Mouse (Mus musculus): ENCODE data around the gene Phlpp2. TPM values are rescaled to one million over a fixed set of nuclear protein-coding genes. Genes with fewer than 3 reads are reported as not detected.
A peak's percentile ranks its signal among the peaks of the same experiment; 100 is the strongest.

Gene Phlpp2
- polyA plus RNA-seq, 1 experiment: 8.8 TPM

DNA sequence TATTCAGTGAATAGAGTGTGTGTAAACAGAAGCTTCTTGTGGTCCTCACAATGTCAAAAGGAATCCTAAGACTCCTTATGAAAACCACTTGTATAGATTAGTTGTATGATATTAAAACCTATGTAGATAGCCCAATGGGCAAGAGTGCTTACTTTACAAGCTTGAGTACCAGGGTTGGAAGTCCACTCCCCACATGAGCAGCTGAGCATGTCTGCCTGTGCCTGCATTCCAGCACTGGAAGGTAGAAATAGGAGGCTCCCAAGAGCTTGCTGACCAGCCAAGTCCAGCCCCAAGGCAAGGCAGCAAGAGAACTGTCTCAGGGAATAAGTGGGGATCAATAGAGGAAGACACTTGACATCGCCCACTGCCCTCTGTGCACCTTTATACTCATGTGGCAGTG, 26.3 kb downstream of the Phlpp2 start:
- TF ChIP-seq CTCF (IDR thresholded peaks at IDR 0.05; ENCODE audit: borderline replicate concordance, insufficient read depth, low read length) (no peak), POLR2A (IDR thresholded peaks at IDR 0.05; ENCODE audit: low read depth, low read length) (no peak)
- H3K4me3 ChIP-seq (ENCODE audit: insufficient read depth, low read length): no peak overlapping the region
- no peak overlapping the region for H3K27ac ChIP-seq (ENCODE audit: insufficient read depth, low read length)
- H3K4me1 ChIP-seq (ENCODE audit: control insufficient read depth, insufficient read depth, low read length): no peaks in the 10 kb centered on the region

DNA sequence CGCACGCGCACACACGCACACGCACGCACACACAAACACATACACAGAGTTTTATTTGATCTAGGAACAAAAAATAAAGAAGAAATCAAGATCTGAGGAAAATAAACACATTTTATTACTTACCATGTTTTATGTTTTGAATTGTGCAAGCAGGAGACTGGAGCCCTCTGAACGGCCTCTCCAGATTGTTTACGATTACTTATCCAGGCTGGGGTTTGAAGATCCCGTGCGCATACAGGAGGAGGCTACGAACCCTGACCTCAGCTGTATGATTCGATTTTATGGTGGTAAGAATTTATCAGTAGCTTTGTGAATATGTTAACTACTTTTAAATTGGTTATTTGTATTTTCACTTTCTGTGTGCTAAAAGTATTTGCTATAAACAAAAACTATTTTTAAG, 27.0 kb downstream of the Phlpp2 start:
- Histone ChIP-seq H3K4me3 (ENCODE audit: insufficient read depth, low read length) (no peak overlapping the region), H3K27ac (ENCODE audit: insufficient read depth, low read length) (no peak overlapping the region), H3K4me1 (ENCODE audit: control insufficient read depth, insufficient read depth, low read length) (no peaks in the 10 kb centered on the region)
- no peak for TF ChIP-seq CTCF (IDR thresholded peaks at IDR 0.05; ENCODE audit: borderline replicate concordance, insufficient read depth, low read length)

DNA sequence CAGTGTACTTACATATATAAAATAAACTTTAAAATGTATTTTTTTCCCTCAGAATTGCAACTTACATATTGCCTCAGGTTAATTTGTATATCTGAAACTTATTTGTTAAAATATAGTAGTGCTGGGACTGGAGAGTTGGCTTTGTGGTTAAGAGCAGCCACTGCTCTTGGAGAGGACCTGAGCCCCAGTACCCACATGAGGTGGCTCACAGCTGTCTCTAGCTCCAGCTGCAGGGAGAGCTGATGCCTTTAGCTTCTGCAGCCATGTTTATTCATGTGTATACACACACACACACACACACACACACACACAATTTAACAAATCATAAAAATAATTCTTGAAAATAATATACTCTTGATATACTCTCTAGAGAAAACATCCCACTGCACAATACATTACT, 34.0 kb downstream of the Phlpp2 start:
- Histone ChIP-seq H3K4me1 (ENCODE audit: control insufficient read depth, insufficient read depth, low read length) (no peaks in the 10 kb centered on the region), H3K27ac (ENCODE audit: insufficient read depth, low read length) (no peak overlapping the region), H3K4me3 (ENCODE audit: insufficient read depth, low read length) (no peak overlapping the region)
- TF ChIP-seq POLR2A (IDR thresholded peaks at IDR 0.05; ENCODE audit: low read depth, low read length) (no peak), CTCF (IDR thresholded peaks at IDR 0.05; ENCODE audit: borderline replicate concordance, insufficient read depth, low read length) (no peak)

DNA sequence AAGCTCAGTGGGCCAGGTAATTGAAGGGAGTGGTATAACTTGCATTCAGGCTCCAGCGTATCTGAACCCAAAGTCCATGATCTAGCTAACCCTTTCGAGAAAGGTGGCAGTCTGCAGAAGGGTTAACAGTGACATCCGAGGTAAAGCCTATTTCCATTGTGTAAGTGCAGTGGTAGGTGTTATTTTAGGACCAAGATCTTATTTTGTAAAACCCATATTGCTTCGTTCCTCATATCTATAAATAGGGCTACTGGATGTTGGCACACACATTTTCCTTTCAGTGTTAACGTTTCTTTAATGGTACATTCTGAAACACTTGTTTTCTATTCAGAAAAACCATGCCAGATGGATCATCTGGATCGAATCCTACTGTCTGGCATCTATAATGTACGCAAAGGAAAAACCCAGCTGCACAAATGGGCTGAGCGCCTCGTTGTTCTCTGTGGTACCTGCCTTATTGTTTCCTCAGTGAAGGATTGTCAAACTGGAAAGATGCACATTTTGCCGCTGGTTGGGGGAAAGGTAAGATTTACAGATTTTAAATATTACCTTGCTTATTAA, 35.6 kb downstream of the Phlpp2 start:
- H3K27ac ChIP-seq (ENCODE audit: insufficient read depth, low read length): no peak overlapping the region
- TF ChIP-seq CTCF (IDR thresholded peaks at IDR 0.05; ENCODE audit: borderline replicate concordance, insufficient read depth, low read length) (no peak), POLR2A (IDR thresholded peaks at IDR 0.05; ENCODE audit: low read depth, low read length) (no peak)
- H3K4me1 ChIP-seq (ENCODE audit: control insufficient read depth, insufficient read depth, low read length): no peaks in the 10 kb centered on the region
- H3K4me3 ChIP-seq (ENCODE audit: insufficient read depth, low read length): no peak overlapping the region

DNA sequence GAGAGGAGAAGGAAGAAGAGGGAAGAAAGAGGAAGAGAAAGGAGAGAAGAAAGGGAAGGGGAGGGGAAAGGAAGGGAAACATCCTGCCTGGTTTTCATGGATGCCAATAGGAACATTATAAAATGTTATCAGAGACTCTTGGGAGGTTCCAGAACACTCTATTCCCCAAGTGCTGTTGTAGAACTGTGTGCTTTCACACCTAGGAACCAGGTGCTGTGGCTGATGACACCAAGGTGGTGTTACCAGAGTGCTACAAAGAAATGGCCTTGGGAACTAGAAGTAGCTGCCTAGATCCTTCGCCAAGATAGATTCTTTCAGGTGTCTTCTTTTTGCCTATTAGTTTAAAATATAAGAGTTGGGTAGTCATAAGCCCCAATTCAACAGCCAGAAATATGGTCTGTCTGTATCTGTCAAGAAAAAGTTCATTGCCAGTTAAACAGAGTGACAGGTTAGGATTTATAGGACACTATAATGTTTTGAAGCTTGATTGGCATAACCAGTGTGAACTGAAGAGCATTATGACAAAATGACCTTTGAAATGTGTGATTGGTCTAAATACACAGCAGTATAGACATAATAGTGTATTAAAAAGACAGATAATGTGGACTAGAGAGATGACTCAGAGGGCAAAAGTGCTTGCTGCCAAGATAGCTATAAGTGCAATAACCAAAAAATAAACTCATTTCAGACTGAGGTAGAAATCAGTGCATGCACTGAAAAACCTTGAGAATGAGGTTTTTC, 36.8 kb downstream of the Phlpp2 start:
- H3K4me1 ChIP-seq (ENCODE audit: control insufficient read depth, insufficient read depth, low read length): no peaks in the 10 kb centered on the region
- TF ChIP-seq CTCF (IDR thresholded peaks at IDR 0.05; ENCODE audit: borderline replicate concordance, insufficient read depth, low read length): no peak
- no peak for TF ChIP-seq POLR2A (IDR thresholded peaks at IDR 0.05; ENCODE audit: low read depth, low read length)
- no peak overlapping the region for H3K27ac ChIP-seq (ENCODE audit: insufficient read depth, low read length)
- no peak overlapping the region for H3K4me3 ChIP-seq (ENCODE audit: insufficient read depth, low read length)

DNA sequence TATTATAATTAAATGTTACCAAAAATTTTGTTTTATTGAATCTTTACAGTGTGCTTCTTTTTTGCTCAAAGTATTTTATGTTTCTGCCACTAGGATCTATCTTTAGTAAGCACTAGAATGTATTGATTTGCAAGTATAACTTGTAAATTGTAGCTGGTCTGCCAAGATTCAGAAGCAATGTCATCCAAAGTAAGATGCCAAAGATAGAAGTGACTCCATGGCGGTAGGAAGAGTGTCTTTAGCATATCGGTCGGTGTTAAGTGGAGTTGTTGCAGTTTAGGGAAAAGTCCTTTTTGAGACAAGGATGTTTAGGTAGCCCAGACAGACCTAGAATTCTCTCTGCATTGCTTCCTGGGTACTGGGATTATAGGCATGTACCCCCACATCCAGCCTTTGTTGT, 38.6 kb downstream of the Phlpp2 start:
- no peaks in the 10 kb centered on the region for H3K4me1 ChIP-seq (ENCODE audit: control insufficient read depth, insufficient read depth, low read length)
- H3K4me3 ChIP-seq (ENCODE audit: insufficient read depth, low read length): no peak overlapping the region
- H3K27ac ChIP-seq (ENCODE audit: insufficient read depth, low read length): no peak overlapping the region
- TF ChIP-seq POLR2A (IDR thresholded peaks at IDR 0.05; ENCODE audit: low read depth, low read length) (no peak), CTCF (IDR thresholded peaks at IDR 0.05; ENCODE audit: borderline replicate concordance, insufficient read depth, low read length) (no peak)

DNA sequence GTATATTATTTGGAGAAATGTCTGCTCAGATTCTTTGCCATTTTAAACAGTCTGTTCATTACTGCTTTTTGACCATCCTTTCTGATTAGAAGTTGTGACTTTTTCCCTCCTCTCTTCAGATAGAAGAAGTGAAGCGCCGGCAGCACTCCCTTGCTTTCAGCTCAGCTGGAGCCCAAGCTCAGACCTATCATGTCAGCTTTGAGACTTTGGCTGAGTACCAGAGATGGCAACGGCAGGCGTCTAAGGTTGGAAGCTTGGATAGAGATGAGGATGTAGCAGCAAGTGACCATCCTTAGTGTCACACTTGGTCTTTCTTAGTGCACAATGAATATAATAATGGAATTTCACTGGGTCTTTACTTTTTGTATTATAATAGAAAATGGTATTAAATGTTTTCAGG, 39.0 kb downstream of the Phlpp2 start:
- Histone ChIP-seq H3K4me3 (ENCODE audit: insufficient read depth, low read length) (no peak overlapping the region), H3K27ac (ENCODE audit: insufficient read depth, low read length) (no peak overlapping the region), H3K4me1 (ENCODE audit: control insufficient read depth, insufficient read depth, low read length) (no peaks in the 10 kb centered on the region)
- TF ChIP-seq POLR2A (IDR thresholded peaks at IDR 0.05; ENCODE audit: low read depth, low read length) (no peak), CTCF (IDR thresholded peaks at IDR 0.05; ENCODE audit: borderline replicate concordance, insufficient read depth, low read length) (no peak)

DNA sequence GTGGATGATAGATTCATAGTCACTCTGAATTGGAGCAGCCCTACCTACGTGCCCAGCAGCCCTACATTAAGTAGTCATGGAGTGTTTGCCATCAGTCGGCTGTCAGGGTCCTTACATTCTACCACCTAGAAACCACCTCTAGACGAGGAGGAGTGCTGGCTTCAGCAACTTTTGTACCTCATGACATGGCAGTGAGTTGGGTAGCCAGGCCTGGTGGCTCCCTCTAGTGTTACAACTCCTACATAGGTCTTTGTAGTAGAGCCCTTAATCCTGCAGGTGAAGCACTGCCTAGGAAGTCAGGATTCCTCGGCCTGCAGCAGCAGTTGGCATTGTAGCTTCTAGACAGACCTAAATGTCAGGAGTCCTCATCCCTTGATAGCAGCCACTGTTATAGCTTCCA, 48.9 kb downstream of the Phlpp2 start:
- TF ChIP-seq POLR2A (IDR thresholded peaks at IDR 0.05; ENCODE audit: low read depth, low read length): no peak
- peak; percentile 28; the same call in 1 of the 2 replicates for TF ChIP-seq CTCF (IDR thresholded peaks at IDR 0.05; ENCODE audit: borderline replicate concordance, insufficient read depth, low read length)

DNA sequence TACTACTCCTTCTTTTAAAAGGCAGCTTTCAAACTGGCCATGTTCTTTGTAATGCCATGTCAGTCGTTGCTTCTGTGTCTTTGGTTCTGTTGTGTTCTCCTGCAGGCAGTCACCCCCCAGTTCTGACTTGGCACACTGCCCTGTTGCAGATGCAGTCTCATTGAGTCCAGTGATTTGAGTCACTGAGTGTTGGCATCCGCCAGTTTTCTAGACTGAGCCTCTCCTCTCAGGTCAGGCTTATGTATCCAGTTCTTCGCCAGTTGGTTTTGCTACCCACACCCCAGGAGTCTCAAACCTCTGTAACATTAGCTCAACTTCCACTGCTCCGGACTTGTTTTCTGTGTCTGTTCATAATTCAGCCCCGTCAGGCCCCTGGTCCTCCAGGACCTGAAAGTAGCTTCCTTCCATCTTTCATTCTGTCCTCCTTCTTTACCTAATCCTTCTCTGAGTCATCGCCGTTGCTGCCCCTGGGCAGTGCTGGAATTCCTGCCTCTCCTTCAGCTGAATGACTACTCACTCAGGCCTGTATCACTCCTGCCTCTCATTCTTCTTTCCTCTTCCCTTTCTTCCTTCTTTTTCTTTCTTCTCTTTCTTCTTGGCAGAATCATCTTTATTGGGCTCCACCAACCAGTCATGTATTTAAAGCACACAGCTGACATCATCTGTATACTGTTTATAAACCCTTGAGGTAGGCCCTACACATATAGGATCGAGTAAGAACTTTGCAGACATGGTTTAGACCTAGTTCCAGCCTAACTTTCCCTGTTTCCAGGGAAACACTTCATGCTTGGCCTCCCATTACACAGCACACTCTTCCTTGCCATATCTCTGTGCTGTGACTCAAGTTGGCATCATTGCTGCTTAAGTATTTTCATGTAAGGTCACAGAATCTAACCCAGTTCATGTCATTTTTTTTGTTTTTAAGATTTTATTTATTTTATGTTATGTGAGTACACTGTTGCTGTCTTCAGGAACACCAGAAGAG, 52.4 kb downstream of the Phlpp2 start:
- no peak for TF ChIP-seq POLR2A (IDR thresholded peaks at IDR 0.05; ENCODE audit: low read depth, low read length)
- no peak for TF ChIP-seq CTCF (IDR thresholded peaks at IDR 0.05; ENCODE audit: borderline replicate concordance, insufficient read depth, low read length)
- Histone ChIP-seq H3K27ac (ENCODE audit: insufficient read depth, low read length) (peak overlapping the region; percentile 73), H3K4me3 (ENCODE audit: insufficient read depth, low read length) (no peak overlapping the region), H3K4me1 (ENCODE audit: control insufficient read depth, insufficient read depth, low read length) (peaks cover 9% of the 10 kb centered on the region)

More for the DNA sequence above, 48.9 kb downstream of the Phlpp2 start:
- Histone ChIP-seq H3K4me1 (ENCODE audit: control insufficient read depth, insufficient read depth, low read length) (peaks cover 9% of the 10 kb centered on the region), H3K4me3 (ENCODE audit: insufficient read depth, low read length) (no peak overlapping the region), H3K27ac (ENCODE audit: insufficient read depth, low read length) (no peak overlapping the region)
